Mouse (Mus musculus): ENCODE measurements around the gene Zscan4-ps2.
"Not testable (repeated sequence)": the region's sequence is repeated elsewhere in the genome, so short reads cannot be mapped to it uniquely, and the experiment has no call there.

- TF ChIP-seq POLR2A (IDR thresholded peaks at IDR 0.05; ENCODE audit: borderline replicate concordance, low read depth, low read length); CTCF (IDR thresholded peaks at IDR 0.05; ENCODE audit: low read depth, low read length): not testable (repeated sequence)
Observed at GRCm38 (mm10) chr7:11514010-11514409, at the start of gene Zscan4-ps2.

Data from bone marrow macrophage, adult 2 months (primary cell).